Mouse (Mus musculus): ENCODE measurements around the gene Huwe1.

- TF ChIP-seq EP300 (IDR thresholded peaks at IDR 0.05; ENCODE audit: low read depth), result no peak
- TF ChIP-seq CTCF (IDR thresholded peaks at IDR 0.05; ENCODE audit: low read depth), result no peak
These were observed 138.2 kb downstream of the Huwe1 start for GRCm38 (mm10) chrX:151938852-151939251.
